Mouse (Mus musculus) thymus, postnatal 0 days (tissue): ENCODE results near the gene Atxn10. TPM values are rescaled to one million over a fixed set of nuclear protein-coding genes. Genes with fewer than 3 reads are reported as not detected.

Experiments
- polyA plus RNA-seq: library from polyadenylated mRNA; unstranded; fragments of >200 nt; fragmentation: Nextera tagmentation; extraction: Ambion mirVana; gene quantifications from 2 replicates; pipeline ENCODE4 v1.2.1, GENCODE M21; 2015

Atxn10 gene
- polyA plus RNA-seq, 1 experiment from 2014 or later: 226 TPM

Other genes starting within 250 kb of the Atxn10 start
- 0.26 and 0.33 TPM in 2 replicates for gene Smc1b, start 204.3 kb upstream of the Atxn10 start, polyA plus RNA-seq
- gene Ribc2, start 204.2 kb upstream of the Atxn10 start, polyA plus RNA-seq: 0.21 and 0.32 TPM in 2 replicates
- gene Fbln1, start 130.3 kb upstream of the Atxn10 start, polyA plus RNA-seq: 24.3 and 28.5 TPM in 2 replicates
- gene 7530416G11Rik, start 167.0 kb downstream of the Atxn10 start, polyA plus RNA-seq: not detected in 2 replicates
- gene Wnt7b, start 246.2 kb downstream of the Atxn10 start, polyA plus RNA-seq: 0.73 and 1.3 TPM in 2 replicates